Mouse (Mus musculus) liver, embryonic 14.5 days (tissue): ENCODE measurements around the gene Ikzf2. TPM values are rescaled to one million over a fixed set of nuclear protein-coding genes. Genes with fewer than 3 reads are reported as not detected.

ENCODE experiments used
- ATAC-seq: fragments of 200-750 bp; cut with Nextera tagmentation; 2 replicates; pipeline ENCODE4 v1.8.0; 2017; ENCODE audit warnings: moderate number of reproducible peaks, mild to moderate bottlenecking, moderate library complexity; ENCODE audit not compliant: insufficient read depth
- DNase-seq, 3 experiments: peaks; one replicate each; pipeline ENCODE4 v3.0.0-alpha.2; 2012 to 2013; ENCODE audit warnings: low read depth in 3 of 3, low spot score in 3 of 3
- H3K27ac ChIP-seq: fragments of 300-500 bp; sonication (generic); 2 replicates; pipeline ENCODE4 v1.5.1; 2014; ENCODE audit warnings: moderate library complexity, mild to moderate bottlenecking, control low read depth, inconsistent platforms
- H3K27me3 ChIP-seq: fragments of 300-500 bp; sonication (generic); 2 replicates; pipeline ENCODE4 v1.6.1; 2014; ENCODE audit warnings: mild to moderate bottlenecking, low read length, moderate library complexity; ENCODE audit not compliant: control insufficient read depth, insufficient read depth
- H3K36me3 ChIP-seq: fragments of 300-500 bp; sonication (generic); replicated peaks from 2 replicates; pipeline ENCODE4 v1.6.1; 2014; ENCODE audit warnings: low read depth; ENCODE audit not compliant: control insufficient read depth, insufficient read depth
- H3K4me1 ChIP-seq, 2 experiments: fragments of 200-500 bp in 1 of 2; fragments of 300-500 bp in 1 of 2; sonication (generic) in 1 of 2; replicated peaks; 2 replicates each; pipeline ENCODE4 v1.6.1; 2012 to 2014; ENCODE audit warnings: antibody characterized with exemption in 1 of 2, inconsistent platforms in 1 of 2, low read length in 1 of 2; ENCODE audit not compliant: control insufficient read depth in 2 of 2, insufficient read depth in 2 of 2
- H3K4me2 ChIP-seq: fragments of 300-500 bp; sonication (generic); 2 replicates; pipeline ENCODE4 v1.6.1; 2014; ENCODE audit warnings: low read depth, mild to moderate bottlenecking, control low read depth, moderate library complexity
- H3K4me3 ChIP-seq, 2 experiments: fragments of 200-500 bp in 1 of 2; fragments of 300-500 bp in 1 of 2; sonication (generic) in 1 of 2; 2 replicates each; pipeline ENCODE4 v1.5.1; 2012 to 2014; ENCODE audit warnings: low read depth in 2 of 2, low read length in 2 of 2, mild to moderate bottlenecking in 2 of 2, control low read depth in 1 of 2, inconsistent platforms in 1 of 2, moderate library complexity in 1 of 2; ENCODE audit not compliant: insufficient read depth in 1 of 2
- H3K9ac ChIP-seq: fragments of 300-500 bp; sonication (generic); replicated peaks from 2 replicates; pipeline ENCODE4 v1.6.1; 2014; ENCODE audit warnings: mild to moderate bottlenecking, control low read depth, moderate library complexity
- H3K9me3 ChIP-seq: fragments of 300-500 bp; sonication (generic); 2 replicates; pipeline ENCODE4 v1.6.1; 2016; ENCODE audit warnings: low read length, mixed read lengths; ENCODE audit not compliant: control insufficient read depth
- CTCF ChIP-seq: IDR thresholded peaks from 2 replicates; pipeline ENCODE4 v1.5.1; 2016; ENCODE audit warnings: antibody characterized with exemption, low read depth, control low read depth
- EP300 ChIP-seq: IDR thresholded peaks from 2 replicates; pipeline ENCODE4 v1.6.1; 2016; ENCODE audit warnings: antibody characterized with exemption, low read depth
- WGBS: fragments of 180-500 bp; shearing (Covaris S2); extraction: QIAGEN DNeasy Blood & Tissue Kit; methylation state at CpG from one replicate; pipeline ENCODE4 v1.1.7; 2014; ENCODE audit not compliant: insufficient replicate concordance; 5-methylcytosine and 5-hydroxymethylcytosine counted together
- polyA plus RNA-seq, 2 experiments: library from polyadenylated mRNA; depleted of rRNA in 1 of 2; stranded (reverse) in 1 of 2; unstranded in 1 of 2; fragments of >200 nt; fragmentation: Nextera tagmentation in 1 of 2; extraction: Ambion mirVana in 1 of 2; gene quantifications; 2 replicates each; pipeline versions ENCODE4 v1.2.1 to v1.2.3; 2012 to 2014

Ikzf2 gene
- polyA plus RNA-seq (2012; rRNA removed) (0.18 and 0.30 TPM in 2 replicates), polyA plus RNA-seq (2014; fragmentation: Nextera tagmentation; extraction: Ambion mirVana) (0.19 and 0.24 TPM in 2 replicates)

DNA sequence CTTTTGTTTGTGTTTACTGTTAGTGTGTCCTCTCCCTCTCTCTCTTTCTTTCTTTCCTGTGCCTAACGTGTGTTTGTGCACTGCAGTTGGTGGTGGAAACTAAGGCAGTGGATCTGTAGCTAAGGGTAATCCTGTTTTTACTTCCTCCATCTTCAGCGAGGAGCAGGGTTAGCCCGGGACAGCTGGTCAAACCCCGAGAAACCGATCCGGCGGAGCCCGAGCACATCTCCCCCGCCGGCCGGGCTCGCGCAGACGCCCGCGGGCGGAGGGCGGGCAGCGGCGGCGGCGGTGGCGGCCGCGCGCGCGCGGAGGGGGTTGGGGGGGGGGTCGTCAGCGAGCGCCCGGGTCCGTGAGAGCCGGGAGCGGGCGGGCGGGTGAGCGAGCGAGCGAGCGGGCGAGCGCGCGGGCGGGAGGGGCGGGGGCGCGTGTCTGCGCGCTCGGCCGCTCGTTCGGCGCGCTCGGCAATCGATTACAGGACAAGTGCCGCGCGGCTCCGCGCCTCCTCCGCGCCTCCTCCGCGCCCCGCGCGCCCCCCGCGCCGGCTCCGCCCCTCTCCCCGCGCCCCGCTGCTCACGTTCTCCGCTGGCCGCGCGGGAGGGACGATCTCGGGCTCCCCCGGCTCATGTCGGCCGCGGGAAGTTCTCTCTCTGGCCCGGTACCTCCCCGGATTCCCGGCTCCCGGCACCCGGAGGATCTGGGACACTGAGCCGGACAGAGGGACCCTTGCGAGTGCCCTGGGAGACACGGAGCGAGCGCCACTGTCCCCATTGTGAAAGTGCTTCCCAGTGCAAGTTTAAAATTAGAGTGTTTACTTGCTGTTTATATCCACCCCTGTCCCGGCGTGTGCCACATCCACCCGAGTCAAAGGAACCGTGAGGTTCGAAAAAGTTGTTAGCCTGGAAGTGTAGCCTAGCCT lies at the start of gene Ikzf2:
Gene Ikzf2, minus strand, starts transcription at position 170 of the 916 bp plus-strand sequence.
- Histone ChIP-seq H3K9ac (peak within 1 kb of the TSS; percentile 61), H3K4me1 (peaks cover 2 to 14% of the 10 kb centered on the region in 2 experiments; a peak in 3 of 4 replicates), H3K4me3 (peak within 1 kb of the TSS; percentile 82), H3K36me3 (no peaks in the 10 kb centered on the region), H3K27me3 (peaks cover 3% of the 10 kb centered on the region), H3K9me3 (no peaks in the 10 kb centered on the region), H3K27ac (no peak within 1 kb of the TSS), H3K4me2 (peak within 1 kb of the TSS; percentile 91)
- DNase-seq, result peak in 2 of 3 experiments; percentile 28 to 40
- TF ChIP-seq CTCF, result no peak
- no peak for TF ChIP-seq EP300
- peak; percentile 83 for ATAC-seq
- WGBS, result 2% methylated on average over 64 of the region's 105 CpGs

- Histone ChIP-seq H3K36me3 (no peaks in the 10 kb centered on the region), H3K4me2 (no peak overlapping the region), H3K27me3 (no peaks in the 10 kb centered on the region), H3K4me1 (peaks cover 0 to 5% of the 10 kb centered on the region in 2 experiments; a peak in 1 of 4 replicates), H3K4me3 (no peak overlapping the region), H3K9ac (no peak overlapping the region), H3K27ac (no peak overlapping the region), H3K9me3 (no peaks in the 10 kb centered on the region)
- DNase-seq, result no peak
- 30% methylated on average over 1 of the region's 1 CpGs for WGBS
- ATAC-seq, result no peak
- TF ChIP-seq CTCF, result no peak
- no peak for TF ChIP-seq EP300
Measured at GRCm38 (mm10) chr1:69729729-69730128, 42.7 kb upstream of the Ikzf2 start.

GRCm38 (mm10) chr1:69729031-69729679 lies 42.1 kb upstream of the Ikzf2 start:
- no peak overlapping the region for H3K4me2 ChIP-seq
- no peak overlapping the region for H3K4me3 ChIP-seq
- H3K9ac ChIP-seq, result no peak overlapping the region
- no peak for DNase-seq
- peaks cover 0 to 5% of the 10 kb centered on the region in 2 experiments; a peak in 1 of 4 replicates for H3K4me1 ChIP-seq
- no peaks in the 10 kb centered on the region for H3K27me3 ChIP-seq
- H3K9me3 ChIP-seq, result no peaks in the 10 kb centered on the region
- H3K36me3 ChIP-seq, result no peaks in the 10 kb centered on the region
- TF ChIP-seq CTCF, result no peak
- no peak for TF ChIP-seq EP300
- WGBS, result 52% methylated on average over 5 of the region's 5 CpGs
- H3K27ac ChIP-seq, result no peak overlapping the region
- ATAC-seq, result no peak

DNA sequence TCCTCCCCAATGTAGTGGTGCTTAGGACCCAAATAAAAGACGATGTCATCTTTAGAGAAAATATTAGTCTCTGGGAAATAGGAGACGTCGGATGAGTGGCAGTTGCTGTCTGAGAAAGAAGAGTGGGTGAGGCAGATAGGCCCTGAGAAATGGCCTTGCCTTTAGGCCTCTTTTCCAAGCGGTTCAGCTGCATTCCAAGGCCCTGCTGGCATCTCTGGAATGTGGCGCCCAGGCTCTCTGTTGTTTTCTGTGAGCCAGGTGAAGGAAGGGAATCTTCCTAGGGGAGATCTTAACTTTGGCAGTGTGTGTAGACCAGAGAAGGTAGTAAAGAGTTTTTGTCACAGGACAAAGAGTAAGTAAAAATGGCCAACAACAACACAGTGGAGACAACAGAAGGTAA lies 40.9 kb upstream of the Ikzf2 start:
- no peak overlapping the region for H3K4me3 ChIP-seq
- 54% methylated on average over 5 of the region's 5 CpGs for WGBS
- no peak overlapping the region for H3K9ac ChIP-seq
- no peak overlapping the region for H3K27ac ChIP-seq
- H3K4me2 ChIP-seq, result no peak overlapping the region
- H3K4me1 ChIP-seq, result peaks cover 0 to 5% of the 10 kb centered on the region in 2 experiments; a peak in 1 of 4 replicates
- no peak for DNase-seq
- no peaks in the 10 kb centered on the region for H3K36me3 ChIP-seq
- no peak for ATAC-seq
- no peaks in the 10 kb centered on the region for H3K27me3 ChIP-seq
- H3K9me3 ChIP-seq, result no peaks in the 10 kb centered on the region
- no peak for TF ChIP-seq EP300
- no peak for TF ChIP-seq CTCF

DNA sequence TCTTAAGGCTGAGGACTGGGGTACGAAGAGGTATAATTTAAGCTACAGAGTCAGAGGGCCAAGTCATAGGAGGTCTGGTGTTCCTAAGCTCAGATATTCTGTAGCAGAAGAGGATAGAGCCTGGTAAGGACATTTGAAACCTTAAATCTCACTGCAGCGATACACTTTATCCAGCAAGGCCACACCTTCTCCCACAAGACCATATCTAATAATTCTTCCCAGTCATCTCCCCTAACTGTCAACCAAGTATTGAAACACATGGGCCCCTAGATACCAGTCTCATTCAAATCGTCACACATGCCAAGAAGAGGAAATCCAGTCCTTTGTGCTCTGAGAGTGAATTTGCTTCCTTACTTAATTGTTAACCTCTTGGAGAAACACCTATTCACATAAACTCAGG lies 30.1 kb upstream of the Ikzf2 start:
- Histone ChIP-seq H3K4me1 (no peaks in the 10 kb centered on the region), H3K9ac (no peak overlapping the region), H3K27me3 (no peaks in the 10 kb centered on the region), H3K36me3 (no peaks in the 10 kb centered on the region), H3K4me2 (no peak overlapping the region), H3K27ac (no peak overlapping the region), H3K9me3 (no peaks in the 10 kb centered on the region), H3K4me3 (no peak overlapping the region)
- ATAC-seq (no peak), DNase-seq (no peak)
- WGBS, result 21% methylated on average over 3 of the region's 3 CpGs
- no peak for TF ChIP-seq CTCF
- peak; percentile 27; the same call in 1 of the 2 replicates for TF ChIP-seq EP300
